Mouse (Mus musculus) left cerebral cortex, postnatal 14 days (tissue): ENCODE data around the gene Ramac. TPM values are rescaled to one million over a fixed set of nuclear protein-coding genes. Genes with fewer than 3 reads are reported as not detected.

Source experiments
- DNase-seq, 2 experiments: peaks; one replicate each; pipeline ENCODE4 v3.0.0; 2021 to 2022; ENCODE audit warnings: low spot score in 2 of 2, mixed read lengths in 1 of 2
- intact Hi-C: fragments of 180-260 bp; cut with DNase I; formaldehyde crosslinking; loops from one replicate; pipeline ENCODE4 v1.15.1; 2025
- long read RNA-seq, 2 experiments: library from polyadenylated mRNA; stranded (forward); transcript quantifications; one replicate each; pipeline ENCODE4 v2.0.0; 2021
- total RNA-seq, 2 experiments: library from RNA; stranded (reverse); gene quantifications; 2 replicates each; pipeline ENCODE4 v1.2.3; 2021

The Ramac gene
- total RNA-seq: 10 to 100 TPM; 70.9 to 73.7 TPM
- long read RNA-seq, experiment 1, transcript Ramac-201 (3 exons, 1,452 nt): major isoform, 127 of 138 reads
- long read RNA-seq, experiment 1, partial matches to known transcripts: 0 of 138 reads
- long read RNA-seq, experiment 1, other reads (novel, unspliced or antisense): 8 of 138 reads
- long read RNA-seq, experiment 2, transcript Ramac-201 (3 exons, 1,452 nt): major isoform, 106 of 113 reads
- long read RNA-seq, experiment 2, partial matches to known transcripts: 1 of 113 reads
- long read RNA-seq, experiment 2, other reads (novel, unspliced or antisense): 3 of 113 reads

GRCm38 (mm10) chr7:81762180-81763109 is at the start of gene Ramac:
Gene Ramac (plus strand): TSS chr7:81762925.
- intact Hi-C loops: no loop called here

GRCm38 (mm10) chr7:81718657-81719056 is 44.1 kb upstream of the Ramac start:
- intact Hi-C loops: no loop called here
- no peak for DNase-seq

More at GRCm38 (mm10) chr7:81762180-81763109, at the start of gene Ramac:
- DNase-seq: peak; percentile 86 to 91

- intact Hi-C loops: no loop called here
- DNase-seq: no peak
These were observed 43.5 kb upstream of the Ramac start for GRCm38 (mm10) chr7:81719216-81719661.

GRCm38 (mm10) chr7:81721271-81721670 is 41.5 kb upstream of the Ramac start:
- intact Hi-C loops: no loop called here
- no peak for DNase-seq

GRCm38 (mm10) chr7:81723851-81724250 is 38.9 kb upstream of the Ramac start:
- DNase-seq: peak; percentile 44 to 79
- intact Hi-C loops: no loop called here

- DNase-seq: no peak
- intact Hi-C loops: no loop called here
These were observed 36.6 kb upstream of the Ramac start for GRCm38 (mm10) chr7:81725986-81726727.

GRCm38 (mm10) chr7:81726728-81727005 is 36.1 kb upstream of the Ramac start:
- no peak for DNase-seq
- intact Hi-C loops: no loop called here

GRCm38 (mm10) chr7:81727716-81728115 is 35.0 kb upstream of the Ramac start:
- intact Hi-C loops: no loop called here
- no peak for DNase-seq

- intact Hi-C loops: loop anchor here (5.0 kb wide), 1 partner anchor 77 kb away; no protein-coding TSS in a partner anchor
- no peak for DNase-seq
These were observed 32.9 kb upstream of the Ramac start for GRCm38 (mm10) chr7:81729787-81730186.

- DNase-seq: peak; percentile 53 to 78
- intact Hi-C loops: loop anchor here (5.0 kb wide), 1 partner anchor 79 kb away; no protein-coding TSS in a partner anchor
These were observed 31.5 kb upstream of the Ramac start for GRCm38 (mm10) chr7:81731181-81731651.

GRCm38 (mm10) chr7:81732183-81733089 is 30.3 kb upstream of the Ramac start:
- no peak for DNase-seq
- intact Hi-C loops: loop anchor here (5.0 kb wide), 1 partner anchor 80 kb away; no protein-coding TSS in a partner anchor

GRCm38 (mm10) chr7:81735300-81736048 is 27.3 kb upstream of the Ramac start:
- intact Hi-C loops: no loop called here
- no peak for DNase-seq

GRCm38 (mm10) chr7:81738720-81739385 is 23.9 kb upstream of the Ramac start:
- intact Hi-C loops: no loop called here
- DNase-seq: no peak

GRCm38 (mm10) chr7:81740010-81740409 is 22.7 kb upstream of the Ramac start:
- no peak for DNase-seq
- intact Hi-C loops: no loop called here

- intact Hi-C loops: no loop called here
- no peak for DNase-seq
These were observed 18.6 kb upstream of the Ramac start for GRCm38 (mm10) chr7:81744145-81744544.

GRCm38 (mm10) chr7:81747956-81748355 is 14.8 kb upstream of the Ramac start:
- intact Hi-C loops: no loop called here
- DNase-seq: no peak

- intact Hi-C loops: no loop called here
- peak; percentile 35 to 52 for DNase-seq
These were observed 553 bp downstream of the Ramac start for GRCm38 (mm10) chr7:81763110-81763845.
